Mouse (Mus musculus): ENCODE data around the gene Nsmce3.
A peak's percentile ranks its signal among the peaks of the same experiment; 100 is the strongest.

Nsmce3 gene

DNA sequence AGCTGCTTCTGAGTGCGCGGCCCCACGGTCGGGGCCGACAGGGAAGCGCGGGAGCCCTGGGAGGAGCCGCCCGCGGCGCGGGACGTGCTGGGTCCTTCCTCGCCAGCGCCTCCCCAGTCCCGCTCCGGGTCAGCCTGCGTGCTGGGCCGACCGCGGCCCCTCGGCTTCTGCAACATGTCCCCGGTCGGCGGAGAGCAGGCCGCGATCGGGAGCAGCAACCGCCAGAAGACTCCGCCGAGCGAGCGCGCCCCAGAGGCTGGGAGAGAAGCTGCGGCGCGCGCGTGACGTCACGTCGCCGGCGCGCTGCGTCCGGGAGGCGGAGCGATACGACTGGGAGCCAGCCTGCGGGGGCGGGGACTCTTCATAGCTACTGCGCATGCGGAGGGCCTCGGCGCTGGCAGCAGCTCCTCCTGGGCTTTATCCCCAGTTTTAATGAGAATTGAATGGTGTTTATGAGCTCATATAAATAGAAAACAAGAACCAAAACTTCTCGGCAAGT, at the start of gene Nsmce3:
Gene Nsmce3, minus strand, starts transcription at position 255 of the 499 bp plus-strand sequence.
- peak; percentile 95 for DNase-seq

DNA sequence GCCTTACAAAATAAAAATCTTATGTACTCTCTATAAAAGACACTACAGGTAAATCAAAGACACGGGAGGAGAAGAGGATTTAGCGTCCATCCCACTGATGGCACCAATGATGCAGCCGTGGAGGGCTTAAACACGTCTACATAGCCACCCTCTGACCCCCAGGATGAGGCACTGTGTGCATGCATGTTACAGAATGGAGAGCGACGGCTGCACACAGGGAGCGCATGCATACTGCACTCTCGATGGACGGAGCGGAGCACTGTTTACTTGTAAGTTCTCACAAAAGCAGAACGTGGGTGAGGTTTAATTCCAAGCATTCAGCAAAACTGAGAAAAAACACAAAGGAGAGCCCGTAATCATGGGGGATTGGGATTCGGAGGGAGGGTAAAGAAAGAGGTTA, 48.4 kb upstream of the Nsmce3 start:
- no peak for DNase-seq

DNA sequence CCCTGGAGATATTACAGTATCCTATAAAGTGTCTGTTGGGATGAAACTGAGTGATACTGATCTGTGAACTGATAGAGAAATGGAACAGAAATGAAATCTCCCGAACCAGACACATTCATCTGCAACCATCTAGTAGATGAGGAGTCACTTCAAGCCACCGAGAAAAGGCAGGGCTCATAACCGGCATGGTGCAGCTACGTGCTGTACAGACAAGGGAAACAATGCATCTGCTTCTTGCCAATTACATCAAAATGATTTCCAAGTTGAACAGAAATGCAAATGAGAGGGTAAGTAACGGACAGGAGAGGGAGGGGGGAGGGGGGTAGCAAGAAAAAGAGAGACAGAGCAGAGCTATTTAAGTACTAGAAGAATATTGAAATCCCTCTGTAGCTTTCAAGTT, 47.9 kb upstream of the Nsmce3 start:
- no peak for DNase-seq

DNA sequence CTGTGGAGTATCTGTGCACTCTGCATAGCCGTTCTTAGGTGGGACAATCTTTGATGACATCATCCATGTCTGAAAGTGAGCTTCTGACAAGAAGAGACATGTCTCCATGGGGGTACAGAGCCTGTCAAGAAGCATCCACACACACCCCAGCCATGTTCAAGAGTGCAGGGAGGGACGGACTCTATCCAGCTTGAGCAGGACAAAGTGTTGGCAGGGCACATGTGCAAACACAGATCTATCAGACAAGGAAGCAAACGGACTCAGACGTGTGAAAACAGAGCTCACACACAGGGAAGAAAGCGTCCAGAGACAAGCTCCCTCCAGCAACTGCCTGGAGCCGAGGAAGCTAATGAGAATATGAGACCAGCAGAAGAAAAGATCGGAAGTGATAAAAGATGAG, 43.9 kb upstream of the Nsmce3 start:
- DNase-seq = no peak

DNA sequence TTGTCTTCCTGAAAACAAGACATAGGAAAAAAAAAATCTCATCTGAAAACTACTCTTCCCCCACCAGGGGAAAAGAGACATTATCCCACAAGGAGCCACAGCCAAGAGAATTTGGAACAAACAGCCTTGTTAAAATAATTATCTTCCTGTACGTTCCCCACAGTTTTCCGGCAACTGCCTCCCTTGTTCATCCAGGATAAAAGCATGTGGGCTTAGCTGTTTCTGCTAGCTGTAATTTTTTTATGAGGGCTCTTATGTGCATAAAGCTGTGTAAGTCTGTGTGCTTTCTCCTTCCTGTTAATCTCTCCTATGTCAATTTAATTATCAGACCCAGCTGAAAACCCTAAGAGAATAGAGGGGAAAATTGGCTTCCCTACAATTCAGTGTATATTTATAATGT, 42.3 kb upstream of the Nsmce3 start:
- DNase-seq = no peak

DNA sequence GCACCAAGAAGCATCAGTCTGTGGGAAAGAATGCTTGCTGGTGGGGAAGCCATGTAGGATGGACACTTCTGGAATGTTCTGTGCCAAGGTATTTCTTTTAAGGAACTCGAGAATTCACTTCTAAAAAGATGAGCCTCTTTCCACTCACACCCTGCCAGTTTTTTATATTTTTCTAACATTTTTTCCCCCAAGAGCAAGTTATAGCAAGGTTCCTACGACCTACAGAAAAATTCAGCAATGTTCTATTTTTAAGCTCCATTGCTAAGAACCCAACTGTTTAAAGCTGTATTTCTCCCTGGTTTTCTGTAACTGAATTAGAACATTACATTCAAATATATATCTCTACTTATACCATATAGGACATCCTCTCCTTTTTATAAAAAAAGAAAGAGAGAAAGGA, 39.1 kb upstream of the Nsmce3 start:
- no peak for DNase-seq

DNA sequence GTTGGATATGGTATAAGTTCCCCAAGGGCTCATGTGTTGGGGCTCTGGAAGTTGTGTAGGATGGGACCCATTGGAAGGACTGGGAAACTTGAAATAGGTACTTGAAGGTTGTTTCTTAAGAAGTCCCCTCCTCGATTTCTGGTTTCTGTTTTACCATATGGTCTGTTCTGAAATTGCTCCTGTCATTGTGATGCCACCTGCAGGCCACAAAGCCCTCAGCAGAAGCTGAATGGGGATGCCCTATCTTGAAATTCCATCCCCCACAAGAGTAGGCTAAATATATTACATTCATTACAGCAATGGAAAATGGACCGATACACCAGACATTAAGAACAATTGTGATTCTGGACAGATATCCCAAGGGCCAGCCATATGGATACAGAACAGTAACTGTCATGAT, 37.4 kb upstream of the Nsmce3 start:
- no peak for DNase-seq

DNA sequence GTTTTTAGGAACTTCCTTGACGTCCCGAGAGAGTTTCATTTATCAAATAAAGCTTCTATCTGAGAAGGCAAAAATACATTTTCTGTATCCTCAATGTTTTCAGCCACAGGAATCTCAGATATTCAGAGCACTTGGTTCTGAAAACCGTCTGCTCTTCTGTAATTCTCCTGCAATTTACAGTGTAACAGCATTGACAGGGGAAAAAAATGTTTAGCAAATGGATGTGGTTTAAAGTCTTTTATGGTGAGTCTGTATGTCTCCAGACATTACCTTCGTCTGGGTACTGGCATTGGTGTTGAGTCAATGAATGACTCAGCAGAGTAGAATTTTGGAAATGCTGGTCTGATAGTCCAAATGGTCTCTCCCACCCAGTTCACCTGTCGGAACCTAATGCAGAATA, 34.2 kb upstream of the Nsmce3 start:
- DNase-seq = no peak

DNA sequence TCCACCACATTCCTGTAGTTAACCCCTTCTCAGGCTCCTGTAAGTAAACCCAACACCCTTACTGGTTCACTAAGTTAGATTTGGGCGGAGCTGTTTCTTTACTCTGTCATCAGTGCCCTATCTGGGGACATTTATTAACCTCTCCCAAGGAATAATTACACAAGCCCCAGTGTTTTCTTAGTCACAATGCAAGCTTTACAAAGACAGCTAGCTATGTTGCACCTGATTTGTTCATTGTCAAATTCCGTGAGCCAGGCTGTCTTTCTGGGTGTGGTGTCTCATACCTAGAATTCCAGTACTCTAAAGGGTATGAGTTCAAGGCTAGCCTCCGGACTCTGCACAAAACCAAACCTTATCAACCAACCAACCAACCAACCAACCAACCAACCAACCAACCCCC, 32.7 kb upstream of the Nsmce3 start:
- DNase-seq = no peak

DNA sequence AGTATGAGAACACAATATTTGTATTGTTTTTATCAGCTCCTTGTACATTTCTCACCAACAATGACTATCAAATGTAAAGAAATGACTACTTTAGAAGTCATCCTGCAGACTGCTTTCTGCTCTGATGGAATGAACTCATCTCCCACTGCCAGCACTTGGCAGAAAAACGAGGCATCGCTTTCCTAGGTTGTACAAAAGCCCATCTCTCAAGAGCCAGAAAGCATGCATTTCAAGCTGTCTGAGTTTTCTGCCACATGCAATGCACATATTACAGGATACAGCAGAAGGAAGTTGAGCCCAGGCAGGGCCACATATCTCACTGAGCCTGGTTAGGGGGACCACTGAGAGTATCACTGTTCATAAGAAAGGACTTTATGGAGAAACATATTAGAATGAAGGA, 27.5 kb upstream of the Nsmce3 start:
- DNase-seq = no peak

DNA sequence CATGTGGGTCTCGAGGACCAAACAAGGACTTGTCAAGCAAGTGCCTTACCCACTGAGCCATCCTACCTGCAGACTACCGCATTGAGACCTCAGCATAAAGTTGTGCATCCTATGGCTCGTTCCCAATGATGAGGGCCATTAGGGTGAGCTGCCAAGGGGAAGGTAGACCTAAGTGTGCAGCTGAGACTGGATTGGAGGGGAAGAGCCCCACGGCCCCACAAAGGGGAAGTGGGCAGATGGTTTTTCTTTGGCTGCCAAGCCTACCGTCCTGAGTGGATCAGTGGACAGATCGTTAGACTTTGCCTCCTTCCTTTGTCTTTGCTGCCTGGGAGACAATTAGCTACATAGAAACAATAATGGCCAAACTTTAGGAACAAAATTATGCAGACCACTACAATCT, 23.8 kb upstream of the Nsmce3 start:
- no peak for DNase-seq

DNA sequence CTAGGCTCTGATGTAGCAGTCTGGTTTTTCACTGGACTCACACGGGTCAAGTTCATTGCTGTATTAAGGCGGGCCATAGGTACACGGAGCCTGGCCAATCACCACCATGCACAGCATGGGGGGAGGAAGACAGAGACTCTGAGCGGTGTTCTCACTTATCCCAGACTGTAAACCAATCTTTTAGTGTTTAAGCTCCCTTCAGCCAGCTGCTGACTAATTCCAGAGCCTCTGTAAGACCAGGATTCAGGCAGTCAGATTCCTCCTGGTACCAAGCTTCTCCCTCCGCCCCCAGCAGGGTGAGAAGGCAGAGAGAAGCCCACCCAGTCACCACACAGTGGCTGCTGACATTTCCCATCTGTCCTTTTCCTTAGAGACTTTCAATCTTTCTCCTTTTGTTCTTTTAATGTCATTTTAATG, 22.9 kb upstream of the Nsmce3 start:
- DNase-seq = no peak

DNA sequence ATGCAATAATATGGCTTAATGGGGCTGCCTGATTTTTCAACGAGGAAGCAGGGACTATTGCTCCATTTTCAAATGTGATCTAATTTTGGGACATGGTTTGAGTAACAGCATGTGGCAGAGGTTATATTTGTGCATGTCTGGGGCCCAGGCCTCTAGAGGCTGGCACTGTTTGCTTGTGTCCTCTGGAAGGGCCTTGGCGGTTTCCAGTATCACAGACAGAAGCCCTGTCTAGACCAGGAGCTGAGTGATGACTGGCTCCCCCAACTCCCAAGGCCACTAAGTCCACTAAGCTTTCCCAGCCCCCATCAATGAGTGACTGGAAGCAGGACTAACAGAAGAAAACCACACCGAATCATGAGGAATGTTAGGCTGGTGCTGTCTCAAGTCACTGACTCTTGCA, 18.3 kb upstream of the Nsmce3 start:
- no peak for DNase-seq

DNA sequence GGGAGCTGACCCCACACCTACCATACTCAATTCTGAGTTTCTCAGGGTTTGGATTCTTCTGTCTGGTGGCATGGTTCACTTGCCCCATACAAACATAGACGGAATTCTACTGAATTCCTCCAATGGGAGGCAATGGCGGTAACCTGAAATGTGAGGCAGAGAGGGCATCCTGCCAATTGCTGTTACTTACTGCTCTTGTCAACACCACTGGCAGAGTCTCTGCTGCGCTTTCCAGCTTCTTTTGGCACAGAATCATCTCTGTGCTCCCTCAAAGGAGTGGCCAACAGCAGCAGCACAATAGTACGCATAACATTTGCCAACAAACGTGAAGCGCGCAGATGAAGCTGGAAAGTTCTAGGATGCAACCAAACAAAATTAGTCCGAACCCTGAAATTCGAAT, 17.1 kb upstream of the Nsmce3 start:
- no peak for DNase-seq

DNA sequence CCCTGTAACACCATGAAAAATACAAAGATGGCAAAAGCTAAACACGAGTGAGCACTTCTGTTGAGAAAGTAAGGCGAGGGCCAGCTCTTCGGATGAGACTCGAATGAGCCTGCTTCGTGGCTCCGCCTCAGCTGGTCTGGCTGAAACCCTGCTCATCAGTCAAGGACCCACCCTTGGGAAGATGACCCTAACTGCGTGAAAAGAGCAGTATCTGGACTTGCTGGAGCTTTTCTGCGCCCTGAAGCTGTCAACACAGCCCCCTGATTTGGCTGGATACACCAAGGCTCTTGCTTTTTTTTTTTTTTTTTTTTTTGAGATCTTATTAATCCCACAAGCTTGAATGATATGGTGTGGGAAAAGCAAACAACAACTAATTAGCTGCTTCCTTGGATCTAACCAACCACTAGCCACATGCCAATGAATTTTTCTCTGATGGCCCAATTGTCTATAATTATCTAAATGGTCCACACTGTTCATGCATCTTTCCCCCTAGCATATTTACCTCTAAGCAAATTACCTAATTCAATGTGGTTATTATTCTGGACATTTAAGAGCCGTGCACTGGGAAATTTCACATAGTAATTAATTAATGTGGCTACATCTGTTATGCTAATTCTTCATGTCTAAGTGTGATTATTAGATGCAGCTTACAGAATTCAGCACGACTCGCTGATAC, 11.5 kb upstream of the Nsmce3 start:
- DNase-seq = no peak

DNA sequence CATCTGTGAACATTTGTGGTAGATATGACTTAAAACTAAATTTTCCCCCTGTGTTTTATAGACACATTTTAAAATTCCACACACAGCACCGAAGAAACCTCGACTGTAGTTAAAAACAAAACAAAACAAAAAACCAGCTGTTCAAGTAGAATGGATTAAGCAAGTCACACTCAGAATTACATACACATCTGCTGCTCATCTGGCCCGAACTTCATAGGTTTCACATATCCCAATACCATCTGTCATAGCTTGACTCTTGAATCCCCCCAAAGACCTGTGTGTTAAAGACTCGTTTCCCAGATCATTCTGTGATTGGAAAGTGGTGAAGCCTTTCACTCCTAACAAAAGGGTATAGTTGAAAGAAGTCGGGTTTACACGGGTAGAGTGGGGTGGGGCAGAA, 9.4 kb upstream of the Nsmce3 start:
- no peak for DNase-seq

DNA sequence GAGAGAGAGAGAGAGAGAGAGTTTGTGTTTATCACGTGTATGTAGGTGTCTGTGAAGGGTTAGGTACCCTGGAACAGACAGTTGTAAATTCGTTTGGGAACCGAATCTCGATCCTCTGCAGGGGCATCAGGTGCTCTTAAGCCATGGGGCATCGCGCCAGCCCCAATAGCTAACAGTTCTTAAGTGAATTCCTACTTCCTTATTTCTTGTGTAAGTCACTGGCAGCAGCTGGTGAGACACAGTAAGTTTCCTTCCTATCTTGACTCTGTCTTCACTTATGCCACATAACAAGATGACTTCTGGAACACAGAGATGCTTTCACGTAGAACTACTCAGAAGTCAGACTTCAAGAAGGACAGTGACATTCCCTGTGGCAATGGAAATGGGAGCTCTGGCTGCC, 8.6 kb upstream of the Nsmce3 start:
- DNase-seq = no peak

DNA sequence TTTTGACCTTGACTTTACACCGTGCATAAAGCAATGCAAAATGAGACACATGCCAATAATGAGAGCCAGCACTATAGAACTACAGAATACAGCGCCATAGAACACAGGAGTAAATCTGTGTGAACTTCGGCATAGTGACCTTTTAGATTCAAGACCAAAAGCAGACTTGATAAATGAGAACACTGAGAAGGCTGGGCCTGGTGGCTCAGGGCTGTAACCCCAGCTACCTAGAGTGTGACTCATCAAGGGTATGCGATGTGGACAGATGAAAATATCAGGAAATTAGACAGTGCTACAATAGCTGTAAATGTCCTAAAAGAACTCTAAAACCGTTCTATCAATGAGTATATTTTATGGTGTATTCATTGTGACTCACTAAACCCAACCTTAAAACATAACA, 7.6 kb upstream of the Nsmce3 start:
- DNase-seq = no peak

DNA sequence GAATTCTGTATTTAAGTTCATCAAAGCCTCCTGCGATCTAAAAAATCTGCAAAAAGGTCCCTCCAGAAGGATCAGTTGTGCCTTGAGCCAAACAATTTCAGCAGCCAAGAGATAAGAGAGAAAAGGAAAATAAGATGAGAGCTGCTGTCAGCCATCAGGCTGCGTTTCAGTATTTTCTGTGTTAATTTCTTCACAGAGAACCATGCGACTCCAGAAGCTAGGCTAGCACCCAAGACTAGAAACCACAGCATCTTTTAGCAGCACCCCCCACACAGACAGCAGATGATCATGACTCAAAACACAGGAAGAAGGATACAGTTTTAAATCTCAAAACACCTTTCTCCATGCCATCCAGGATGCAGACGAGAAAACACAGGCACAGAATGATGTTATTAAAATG, 2.1 kb upstream of the Nsmce3 start:
- no peak for DNase-seq

DNA sequence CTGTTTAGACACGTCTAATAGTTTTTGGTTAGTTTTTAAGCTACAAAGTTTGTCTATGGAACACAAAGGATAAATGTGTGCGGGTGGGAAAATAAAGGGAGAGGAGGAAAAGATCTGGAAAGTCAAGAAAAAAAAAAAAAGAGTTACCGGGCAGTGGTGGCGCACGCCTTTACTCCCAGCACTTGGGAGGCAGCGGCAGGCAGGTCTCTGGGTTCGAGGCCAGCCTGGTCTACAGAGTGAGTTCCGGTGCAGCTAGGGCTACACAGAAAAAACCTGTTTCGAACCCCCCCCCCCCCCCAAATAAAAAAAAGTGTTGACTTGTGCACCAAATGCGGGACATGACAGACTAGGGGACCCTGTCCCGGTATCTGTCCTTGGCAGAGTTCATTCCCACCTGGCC, 469 bp upstream of the Nsmce3 start:
- no peak for DNase-seq

DNA sequence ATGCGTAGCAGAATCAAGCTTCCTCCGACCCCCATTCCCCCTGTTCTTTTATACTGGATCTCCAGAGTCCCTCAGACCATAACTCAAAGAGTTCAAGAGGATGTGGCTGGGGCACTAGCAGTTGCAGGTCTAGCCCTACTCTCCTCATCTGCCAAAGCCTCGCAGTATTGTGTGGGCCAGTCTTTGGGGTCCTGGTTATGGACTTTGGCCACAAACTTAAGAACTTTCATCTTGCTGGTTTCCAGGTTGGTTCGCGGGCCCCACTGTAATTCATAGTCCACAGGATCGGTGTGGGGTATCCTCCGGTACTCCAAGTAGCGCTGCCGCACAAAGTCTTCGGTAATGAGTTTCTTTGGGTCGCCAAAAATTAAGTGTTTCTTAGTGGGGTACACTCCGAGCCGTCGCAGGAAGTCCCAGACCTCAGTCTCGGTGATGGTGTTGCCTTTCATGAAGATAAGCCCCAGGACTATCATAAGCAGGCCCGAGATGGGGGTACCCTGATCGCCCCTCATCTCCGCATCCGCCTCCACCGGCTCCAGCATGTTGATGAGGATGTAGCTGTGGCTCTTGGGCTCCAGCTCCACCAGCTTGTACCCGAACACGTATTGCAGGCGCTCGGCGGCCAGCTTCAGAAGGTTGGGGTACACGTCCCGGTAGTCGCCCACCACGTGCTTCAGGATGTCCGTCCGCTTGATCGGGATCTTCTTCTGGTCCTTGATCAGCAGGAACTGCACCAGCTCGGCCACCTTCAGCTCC, 632 bp downstream of the Nsmce3 start:
- DNase-seq = no peak

DNA sequence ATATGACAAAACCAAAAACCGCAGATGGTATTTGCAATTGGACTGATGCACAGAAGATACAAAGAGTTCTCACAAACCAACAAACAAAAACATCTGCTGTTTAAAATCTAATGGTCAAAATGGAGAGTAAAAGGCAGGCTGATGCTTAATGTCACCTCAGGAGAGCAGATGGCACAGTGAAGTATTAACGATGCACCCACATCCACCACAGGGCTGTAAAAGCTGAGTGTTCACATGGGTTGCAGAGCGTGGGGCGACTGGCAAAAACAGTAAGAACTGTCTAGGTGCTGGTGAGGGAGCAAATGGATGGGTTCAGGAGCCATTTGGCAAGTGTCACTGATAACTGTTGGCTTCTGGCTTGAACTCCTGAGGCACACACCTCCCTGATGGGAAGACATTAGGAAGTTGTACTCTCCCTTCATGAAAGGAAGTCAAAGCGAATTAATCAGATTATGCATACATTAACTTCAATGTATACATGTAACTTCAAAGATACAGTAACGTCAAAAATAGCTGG, 3.2 kb downstream of the Nsmce3 start:
- DNase-seq = no peak

DNA sequence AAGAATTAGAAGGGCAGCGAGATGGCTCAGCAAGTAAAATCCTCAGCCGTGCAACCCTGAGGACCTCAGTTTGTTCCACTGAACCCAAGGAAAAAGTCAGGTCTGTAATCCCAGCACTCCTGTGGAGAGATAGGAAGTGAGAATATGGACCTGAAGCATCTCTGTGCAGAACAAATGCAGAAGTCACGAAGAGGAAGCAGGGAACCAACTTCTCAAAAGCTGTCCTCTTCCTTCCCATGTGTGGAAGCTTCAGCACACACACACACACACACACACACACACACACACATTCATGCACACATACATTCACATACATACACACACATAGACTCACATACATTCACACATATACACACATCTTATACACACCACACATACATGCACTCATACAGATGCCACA, 9.3 kb downstream of the Nsmce3 start:
- no peak for DNase-seq

DNA sequence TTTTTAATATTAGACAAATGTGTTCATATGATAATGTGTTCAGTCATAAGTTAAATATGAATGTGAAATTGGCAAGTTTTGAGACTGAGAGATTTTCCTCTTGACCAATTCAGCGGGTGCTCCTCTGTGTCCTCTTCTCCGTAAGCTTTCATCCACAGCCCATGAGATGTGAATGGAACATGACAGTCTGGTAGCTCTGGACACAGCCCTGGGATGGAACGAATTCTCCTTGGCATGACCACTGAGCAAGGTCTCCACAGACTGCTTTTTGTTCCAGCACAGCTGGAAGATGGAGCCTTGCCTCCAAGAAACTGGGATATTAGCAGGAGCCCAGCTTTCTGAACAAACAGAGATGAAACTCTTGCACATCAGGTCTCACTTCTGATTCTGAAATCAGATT, 9.8 kb downstream of the Nsmce3 start:
- DNase-seq = no peak
